Mouse (Mus musculus) forebrain, embryonic 11.5 days (tissue): ENCODE data around the gene Fblim1. TPM values are rescaled to one million over a fixed set of nuclear protein-coding genes. Genes with fewer than 3 reads are reported as not detected.
"Not testable (repeated sequence)": the region's sequence is repeated elsewhere in the genome, so short reads cannot be mapped to it uniquely, and the experiment has no call there.

Source experiments
- ATAC-seq: fragments of 200-750 bp; cut with Nextera tagmentation; replicated peaks from 2 replicates; pipeline ENCODE4 v1.8.0; 2017; ENCODE audit warnings: moderate TSS enrichment; ENCODE audit not compliant: low FRiP score
- DNase-seq: peaks from one replicate; pipeline ENCODE4 v3.0.0-alpha.2; 2017; ENCODE audit warnings: low spot score
- H3K27ac ChIP-seq: fragments of 300-500 bp; sonication (generic); 2 replicates; pipeline ENCODE4 v1.5.1; 2014; ENCODE audit warnings: low read depth, low read length
- H3K27me3 ChIP-seq: fragments of 300-500 bp; sonication (generic); 2 replicates; pipeline ENCODE4 v1.6.1; 2014; ENCODE audit warnings: mild to moderate bottlenecking, low read length, mixed read lengths; ENCODE audit not compliant: control insufficient read depth, insufficient read depth
- H3K36me3 ChIP-seq: fragments of 300-500 bp; sonication (generic); 2 replicates; pipeline ENCODE4 v1.6.1; 2014; ENCODE audit warnings: mild to moderate bottlenecking, low read length, moderate library complexity, mixed read lengths; ENCODE audit not compliant: control insufficient read depth, insufficient read depth
- H3K4me1 ChIP-seq: fragments of 300-500 bp; sonication (generic); replicated peaks from 2 replicates; pipeline ENCODE4 v1.6.1; 2014; ENCODE audit warnings: low read length, mixed read lengths; ENCODE audit not compliant: control insufficient read depth, insufficient read depth
- H3K4me2 ChIP-seq: fragments of 300-500 bp; sonication (generic); 2 replicates; pipeline ENCODE4 v1.6.1; 2014; ENCODE audit warnings: low read depth, mild to moderate bottlenecking, low read length, moderate library complexity, mixed read lengths; ENCODE audit not compliant: severe bottlenecking
- H3K4me3 ChIP-seq: fragments of 300-500 bp; sonication (generic); 2 replicates; pipeline ENCODE4 v1.5.1; 2014; ENCODE audit warnings: low read depth, low read length
- H3K9ac ChIP-seq: fragments of 300-500 bp; sonication (generic); 2 replicates; pipeline ENCODE4 v1.6.1; 2014; ENCODE audit warnings: low read length
- H3K9me3 ChIP-seq: fragments of 300-500 bp; sonication (generic); 2 replicates; pipeline ENCODE4 v1.6.1; 2016; ENCODE audit warnings: low read length, mixed read lengths; ENCODE audit not compliant: control insufficient read depth
- WGBS: fragments of 180-500 bp; shearing (Covaris S2); extraction: QIAGEN DNeasy Blood & Tissue Kit; methylation state at CpG from one replicate; pipeline ENCODE4 v1.1.7; 2014; 5-methylcytosine and 5-hydroxymethylcytosine counted together
- polyA plus RNA-seq: library from polyadenylated mRNA; unstranded; fragments of >200 nt; fragmentation: Nextera tagmentation; extraction: Ambion mirVana; gene quantifications from 2 replicates; pipeline ENCODE4 v1.2.1, GENCODE M21; 2014

Gene Fblim1
- polyA plus RNA-seq, 1 experiment from 2014 or later = 21.4 TPM

GRCm38 (mm10) chr4:141571934-141572333 lies 34.0 kb downstream of the Fblim1 start:
- Histone ChIP-seq H3K4me2 (no peak overlapping the region), H3K9me3 (no peaks in the 10 kb centered on the region), H3K27me3 (no peaks in the 10 kb centered on the region), H3K9ac (no peak overlapping the region), H3K36me3 (no peaks in the 10 kb centered on the region), H3K27ac (no peak overlapping the region), H3K4me3 (no peak overlapping the region), H3K4me1 (no peaks in the 10 kb centered on the region)
- ATAC-seq (no peak), DNase-seq (no peak)
- WGBS = 77% methylated on average over 10 of the region's 10 CpGs

GRCm38 (mm10) chr4:141571337-141571739 lies 34.6 kb downstream of the Fblim1 start:
- WGBS = 70% methylated on average over 6 of the region's 6 CpGs
- no peaks in the 10 kb centered on the region for H3K36me3 ChIP-seq

GRCm38 (mm10) chr4:141570821-141571220 lies 35.1 kb downstream of the Fblim1 start:
- Histone ChIP-seq H3K4me1 (no peaks in the 10 kb centered on the region), H3K9me3 (no peaks in the 10 kb centered on the region), H3K27me3 (no peaks in the 10 kb centered on the region), H3K9ac (no peak overlapping the region), H3K4me2 (no peak overlapping the region), H3K36me3 (no peaks in the 10 kb centered on the region), H3K27ac (no peak overlapping the region), H3K4me3 (no peak overlapping the region)
- WGBS = 78% methylated on average over 1 of the region's 1 CpGs
- no peak for ATAC-seq
- DNase-seq = no peak

More at GRCm38 (mm10) chr4:141571337-141571739, 34.6 kb downstream of the Fblim1 start:
- H3K27me3 ChIP-seq = no peaks in the 10 kb centered on the region
- ATAC-seq = no peak
- H3K4me1 ChIP-seq = no peaks in the 10 kb centered on the region
- no peak for DNase-seq
- H3K4me3 ChIP-seq = no peak overlapping the region
- no peaks in the 10 kb centered on the region for H3K9me3 ChIP-seq
- no peak overlapping the region for H3K27ac ChIP-seq
- H3K4me2 ChIP-seq = no peak overlapping the region
- no peak overlapping the region for H3K9ac ChIP-seq

- H3K36me3 ChIP-seq = no peaks in the 10 kb centered on the region
- no peaks in the 10 kb centered on the region for H3K9me3 ChIP-seq
- H3K4me3 ChIP-seq = no peak overlapping the region
- ATAC-seq = no peak
- no peak overlapping the region for H3K4me2 ChIP-seq
- no peaks in the 10 kb centered on the region for H3K27me3 ChIP-seq
- no peak overlapping the region for H3K9ac ChIP-seq
- no peaks in the 10 kb centered on the region for H3K4me1 ChIP-seq
- H3K27ac ChIP-seq = no peak overlapping the region
- no peak for DNase-seq
- 79% methylated on average over 6 of the region's 6 CpGs for WGBS
Observed at GRCm38 (mm10) chr4:141570004-141570403, 35.9 kb downstream of the Fblim1 start.

GRCm38 (mm10) chr4:141568966-141569365 lies 36.9 kb downstream of the Fblim1 start:
- H3K9ac ChIP-seq = no peak overlapping the region
- WGBS = 86% methylated on average over 5 of the region's 5 CpGs
- no peaks in the 10 kb centered on the region for H3K4me1 ChIP-seq
- no peak overlapping the region for H3K4me2 ChIP-seq
- H3K4me3 ChIP-seq = no peak overlapping the region
- no peak overlapping the region for H3K27ac ChIP-seq
- no peaks in the 10 kb centered on the region for H3K27me3 ChIP-seq
- DNase-seq = no peak
- H3K9me3 ChIP-seq = no peaks in the 10 kb centered on the region
- H3K36me3 ChIP-seq = no peaks in the 10 kb centered on the region
- ATAC-seq = no peak

- not testable (repeated sequence) for H3K36me3 ChIP-seq, H3K27ac ChIP-seq, H3K4me1 ChIP-seq, H3K9ac ChIP-seq, H3K9me3 ChIP-seq, DNase-seq, H3K4me3 ChIP-seq, H3K27me3 ChIP-seq, ATAC-seq, H3K4me2 ChIP-seq
- 95% methylated on average over 7 of the region's 7 CpGs for WGBS
Observed at GRCm38 (mm10) chr4:141567174-141567573, 38.7 kb downstream of the Fblim1 start.

GRCm38 (mm10) chr4:141566187-141566586 lies 39.7 kb downstream of the Fblim1 start:
- DNase-seq = no peak
- Histone ChIP-seq H3K4me1 (no peaks in the 10 kb centered on the region), H3K27ac (no peak overlapping the region), H3K9me3 (no peaks in the 10 kb centered on the region), H3K4me3 (no peak overlapping the region), H3K4me2 (no peak overlapping the region), H3K9ac (no peak overlapping the region), H3K36me3 (no peaks in the 10 kb centered on the region), H3K27me3 (no peaks in the 10 kb centered on the region)
- 87% methylated on average over 6 of the region's 6 CpGs for WGBS
- no peak for ATAC-seq

- Histone ChIP-seq H3K36me3 (no peaks in the 10 kb centered on the region), H3K9me3 (no peaks in the 10 kb centered on the region), H3K4me1 (no peaks in the 10 kb centered on the region), H3K27me3 (no peaks in the 10 kb centered on the region), H3K4me2 (no peak overlapping the region), H3K9ac (no peak overlapping the region), H3K4me3 (no peak overlapping the region), H3K27ac (no peak overlapping the region)
- 21% methylated on average over 7 of the region's 7 CpGs for WGBS
- DNase-seq (peak; percentile 53), ATAC-seq (no peak)
Observed at GRCm38 (mm10) chr4:141565325-141565724, 40.6 kb downstream of the Fblim1 start.

- Histone ChIP-seq H3K4me2 (no peak overlapping the region), H3K4me3 (no peak overlapping the region), H3K27ac (no peak overlapping the region), H3K27me3 (no peaks in the 10 kb centered on the region), H3K4me1 (no peaks in the 10 kb centered on the region), H3K9me3 (no peaks in the 10 kb centered on the region), H3K9ac (no peak overlapping the region), H3K36me3 (no peaks in the 10 kb centered on the region)
- DNase-seq (no peak), ATAC-seq (no peak)
- 80% methylated on average over 3 of the region's 3 CpGs for WGBS
Observed at GRCm38 (mm10) chr4:141564660-141565059, 41.2 kb downstream of the Fblim1 start.
